Mouse (Mus musculus): ENCODE measurements around the gene Atxn2. TPM values are rescaled to one million over a fixed set of nuclear protein-coding genes. Genes with fewer than 3 reads are reported as not detected.

Atxn2 gene
- total RNA-seq, 1 experiment = 58.0 TPM

DNA sequence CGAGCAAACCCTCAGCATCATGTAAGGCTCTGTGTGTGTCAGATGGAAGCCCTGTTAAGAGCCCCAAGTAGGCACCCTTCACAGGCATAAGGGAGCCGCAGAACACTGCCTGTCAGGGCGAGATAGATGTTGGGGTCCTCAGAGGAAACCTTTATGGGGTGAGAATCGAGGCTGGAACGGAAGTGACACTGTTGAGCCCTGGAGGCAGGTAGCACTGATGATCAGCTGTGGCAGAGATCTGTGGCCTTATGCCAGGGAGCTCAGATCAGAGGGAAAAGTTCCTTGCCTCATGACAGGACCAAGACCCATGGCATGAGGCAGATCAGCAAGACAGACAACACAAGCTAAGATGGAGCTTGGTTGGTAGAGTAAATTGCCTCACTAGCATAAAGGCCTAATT lies 110.0 kb downstream of the Atxn2 start:
- TF ChIP-seq MAFK (IDR thresholded peaks at IDR 0.05; ENCODE audit: insufficient read depth, low read depth, low read length) = no peak
- TF ChIP-seq HCFC1 (IDR thresholded peaks at IDR 0.05; ENCODE audit: borderline replicate concordance, insufficient read depth, low read length) = no peak
- TF ChIP-seq ZC3H11A (IDR thresholded peaks at IDR 0.05; ENCODE audit: borderline replicate concordance, low read depth, low read length) = no peak
- TF ChIP-seq CHD2 (IDR thresholded peaks at IDR 0.05; ENCODE audit: low read depth, low read length) = no peak
- TF ChIP-seq ZNF384 (IDR thresholded peaks at IDR 0.05; ENCODE audit: low read depth, low read length) = no peak
- H3K4me1 ChIP-seq (ENCODE audit: control insufficient read depth in 2 of 2, insufficient read depth in 2 of 2, low read length in 2 of 2, poor library complexity in 1 of 2) = no peaks in the 10 kb centered on the region
- no peaks in the 10 kb centered on the region for H3K9me3 ChIP-seq (ENCODE audit: control insufficient read depth, insufficient read depth, low read depth, low read length)
- peaks cover 35% of the 10 kb centered on the region for H3K36me3 ChIP-seq (ENCODE audit: control insufficient read depth, insufficient read depth, low read length, poor library complexity, severe bottlenecking)
- no peak overlapping the region for H3K4me3 ChIP-seq (ENCODE audit: insufficient read depth in 1 of 2, low read depth in 1 of 2, low read length in 2 of 2, poor library complexity in 1 of 2, severe bottlenecking in 1 of 2)
- H3K27ac ChIP-seq (ENCODE audit: insufficient read depth, low read depth, low read length, poor library complexity, severe bottlenecking) = no peak overlapping the region
- H3K9ac ChIP-seq (ENCODE audit: insufficient read depth, low read depth, low read length, poor library complexity, severe bottlenecking) = no peak overlapping the region
- in situ Hi-C loops (cut with MboI; ENCODE audit: low sequenced_read_pairs in 2 of 2, unreplicated experiment in 2 of 2) = no loop called here
- no peak for DNase-seq (ENCODE audit: low read depth, low spot score)

DNA sequence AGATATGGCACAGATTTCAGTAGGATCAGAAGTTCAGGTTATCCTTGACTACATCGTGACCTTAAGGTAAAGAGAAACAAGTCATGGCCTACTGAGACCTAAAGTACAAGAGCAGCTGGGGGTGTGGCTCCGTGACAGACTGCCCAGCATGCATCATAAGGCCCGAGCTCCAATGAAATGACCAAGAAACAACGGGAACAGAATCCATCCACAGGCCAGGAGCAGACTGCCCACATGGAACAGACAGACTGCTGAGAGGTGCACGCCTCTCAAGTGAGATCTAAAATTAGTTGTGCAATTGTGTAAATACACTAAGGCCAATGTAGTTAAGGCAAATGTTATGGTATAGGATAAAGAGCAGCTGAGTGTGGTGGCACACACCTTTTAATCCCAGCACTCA lies 110.4 kb downstream of the Atxn2 start:
- no peak for DNase-seq (ENCODE audit: low read depth, low spot score)
- no peak overlapping the region for H3K27ac ChIP-seq (ENCODE audit: insufficient read depth, low read depth, low read length, poor library complexity, severe bottlenecking)
- H3K9me3 ChIP-seq (ENCODE audit: control insufficient read depth, insufficient read depth, low read depth, low read length) = no peaks in the 10 kb centered on the region
- in situ Hi-C loops (cut with MboI; ENCODE audit: low sequenced_read_pairs in 2 of 2, unreplicated experiment in 2 of 2) = no loop called here
- no peak overlapping the region for H3K4me3 ChIP-seq (ENCODE audit: insufficient read depth in 1 of 2, low read depth in 1 of 2, low read length in 2 of 2, poor library complexity in 1 of 2, severe bottlenecking in 1 of 2)
- TF ChIP-seq ZC3H11A (IDR thresholded peaks at IDR 0.05; ENCODE audit: borderline replicate concordance, low read depth, low read length) = no peak
- no peak for TF ChIP-seq MAFK (IDR thresholded peaks at IDR 0.05; ENCODE audit: insufficient read depth, low read depth, low read length)
- no peak for TF ChIP-seq ZNF384 (IDR thresholded peaks at IDR 0.05; ENCODE audit: low read depth, low read length)
- no peak for TF ChIP-seq CHD2 (IDR thresholded peaks at IDR 0.05; ENCODE audit: low read depth, low read length)
- H3K9ac ChIP-seq (ENCODE audit: insufficient read depth, low read depth, low read length, poor library complexity, severe bottlenecking) = no peak overlapping the region
- H3K36me3 ChIP-seq (ENCODE audit: control insufficient read depth, insufficient read depth, low read length, poor library complexity, severe bottlenecking) = peaks cover 32% of the 10 kb centered on the region
- H3K4me1 ChIP-seq (ENCODE audit: control insufficient read depth in 2 of 2, insufficient read depth in 2 of 2, low read length in 2 of 2, poor library complexity in 1 of 2) = no peaks in the 10 kb centered on the region

DNA sequence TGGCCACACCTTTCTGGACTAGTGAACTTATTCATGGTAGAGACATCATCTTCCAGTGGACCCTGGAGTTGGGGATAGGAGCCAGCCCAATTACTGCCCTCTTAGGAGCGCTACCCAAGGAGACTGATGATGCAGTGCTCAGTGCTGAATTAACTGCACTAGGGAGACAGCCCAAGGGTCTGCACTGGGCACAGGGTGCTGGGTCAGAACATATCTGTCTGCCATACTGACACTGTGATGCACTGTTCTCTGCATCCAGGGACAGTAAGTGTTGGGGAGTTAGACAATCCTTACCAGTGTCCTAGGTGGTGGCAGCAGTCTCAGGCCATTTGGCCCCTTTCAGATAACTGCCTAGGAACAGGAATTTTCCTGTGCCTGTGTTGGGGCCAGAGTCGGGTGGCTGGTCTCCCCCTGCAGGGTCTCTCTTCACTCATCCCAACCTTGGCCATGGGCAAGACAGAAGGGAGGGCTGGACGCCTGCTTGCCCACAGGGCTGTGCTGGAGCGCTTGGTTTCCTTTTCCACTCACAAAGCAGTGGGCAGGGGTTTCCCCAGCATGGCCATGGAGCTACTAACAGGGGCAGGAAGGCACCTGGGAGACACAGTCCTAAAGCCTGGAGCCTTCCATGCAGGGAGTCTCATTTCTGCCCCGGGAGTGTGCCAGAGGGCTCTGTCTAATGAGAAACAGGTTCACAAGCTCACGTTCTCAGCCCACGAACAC lies 111.8 kb downstream of the Atxn2 start:
- no peak overlapping the region for H3K9ac ChIP-seq (ENCODE audit: insufficient read depth, low read depth, low read length, poor library complexity, severe bottlenecking)

DNA sequence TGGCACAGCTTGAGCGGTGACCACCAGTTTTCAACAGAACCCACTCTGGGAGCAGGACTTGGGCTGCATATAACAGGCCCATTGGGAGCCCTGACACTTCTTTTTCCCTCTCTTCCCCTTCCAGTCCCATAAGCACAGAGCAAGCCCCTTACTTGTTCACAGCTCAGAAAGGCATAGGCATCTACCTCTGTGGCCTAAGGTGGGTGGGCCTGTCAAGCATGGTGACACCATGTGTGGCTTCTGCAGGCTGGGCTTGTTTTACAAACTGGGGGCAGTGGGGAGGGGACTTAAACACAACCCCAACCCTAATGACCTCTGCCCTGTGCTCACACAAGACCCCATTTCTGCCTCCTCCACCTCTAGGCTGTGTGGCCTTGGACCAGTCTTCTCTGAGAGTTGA lies 112.5 kb downstream of the Atxn2 start:
- Histone ChIP-seq H3K9ac (ENCODE audit: insufficient read depth, low read depth, low read length, poor library complexity, severe bottlenecking) (no peak overlapping the region), H3K9me3 (ENCODE audit: control insufficient read depth, insufficient read depth, low read depth, low read length) (no peaks in the 10 kb centered on the region), H3K36me3 (ENCODE audit: control insufficient read depth, insufficient read depth, low read length, poor library complexity, severe bottlenecking) (peaks cover 19% of the 10 kb centered on the region), H3K4me1 (ENCODE audit: control insufficient read depth in 2 of 2, insufficient read depth in 2 of 2, low read length in 2 of 2, poor library complexity in 1 of 2) (no peaks in the 10 kb centered on the region), H3K4me3 (ENCODE audit: insufficient read depth in 1 of 2, low read depth in 1 of 2, low read length in 2 of 2, poor library complexity in 1 of 2, severe bottlenecking in 1 of 2) (no peak overlapping the region), H3K27ac (ENCODE audit: insufficient read depth, low read depth, low read length, poor library complexity, severe bottlenecking) (no peak overlapping the region)
- TF ChIP-seq HCFC1 (IDR thresholded peaks at IDR 0.05; ENCODE audit: borderline replicate concordance, insufficient read depth, low read length) = no peak
- no peak for TF ChIP-seq CHD2 (IDR thresholded peaks at IDR 0.05; ENCODE audit: low read depth, low read length)
- no peak for TF ChIP-seq MAFK (IDR thresholded peaks at IDR 0.05; ENCODE audit: insufficient read depth, low read depth, low read length)
- TF ChIP-seq ZNF384 (IDR thresholded peaks at IDR 0.05; ENCODE audit: low read depth, low read length) = no peak
- no peak for TF ChIP-seq ZC3H11A (IDR thresholded peaks at IDR 0.05; ENCODE audit: borderline replicate concordance, low read depth, low read length)
- in situ Hi-C loops (cut with MboI; ENCODE audit: low sequenced_read_pairs in 2 of 2, unreplicated experiment in 2 of 2) = no loop called here
- DNase-seq (ENCODE audit: low read depth, low spot score) = no peak

More for the DNA sequence above, 111.8 kb downstream of the Atxn2 start:
- TF ChIP-seq CHD2 (IDR thresholded peaks at IDR 0.05; ENCODE audit: low read depth, low read length) (no peak), ZNF384 (IDR thresholded peaks at IDR 0.05; ENCODE audit: low read depth, low read length) (no peak), HCFC1 (IDR thresholded peaks at IDR 0.05; ENCODE audit: borderline replicate concordance, insufficient read depth, low read length) (no peak), MAFK (IDR thresholded peaks at IDR 0.05; ENCODE audit: insufficient read depth, low read depth, low read length) (no peak), ZC3H11A (IDR thresholded peaks at IDR 0.05; ENCODE audit: borderline replicate concordance, low read depth, low read length) (no peak)
- Histone ChIP-seq H3K4me3 (ENCODE audit: insufficient read depth in 1 of 2, low read depth in 1 of 2, low read length in 2 of 2, poor library complexity in 1 of 2, severe bottlenecking in 1 of 2) (no peak overlapping the region), H3K36me3 (ENCODE audit: control insufficient read depth, insufficient read depth, low read length, poor library complexity, severe bottlenecking) (peaks cover 23% of the 10 kb centered on the region), H3K27ac (ENCODE audit: insufficient read depth, low read depth, low read length, poor library complexity, severe bottlenecking) (no peak overlapping the region), H3K9me3 (ENCODE audit: control insufficient read depth, insufficient read depth, low read depth, low read length) (no peaks in the 10 kb centered on the region), H3K4me1 (ENCODE audit: control insufficient read depth in 2 of 2, insufficient read depth in 2 of 2, low read length in 2 of 2, poor library complexity in 1 of 2) (no peaks in the 10 kb centered on the region)
- in situ Hi-C loops (cut with MboI; ENCODE audit: low sequenced_read_pairs in 2 of 2, unreplicated experiment in 2 of 2) = no loop called here
- no peak for DNase-seq (ENCODE audit: low read depth, low spot score)
